Mouse (Mus musculus) kidney, postnatal 4 days (tissue): Measurements from ENCODE around the gene Col26a1.
"Not testable (repeated sequence)": the region's sequence is repeated elsewhere in the genome, so short reads cannot be mapped to it uniquely, and the experiment has no call there.

Source experiments
- DNase-seq, 2 experiments: peaks; one replicate each; pipeline ENCODE4 v3.0.0; 2021; ENCODE audit warnings: mixed read lengths in 2 of 2

Gene Col26a1

GRCm38 (mm10) chr5:136752104-136752503, 130.9 kb downstream of the Col26a1 start:
- no peak for DNase-seq

- no peak for DNase-seq
Observed at GRCm38 (mm10) chr5:136746596-136746995, 136.4 kb downstream of the Col26a1 start.

DNA sequence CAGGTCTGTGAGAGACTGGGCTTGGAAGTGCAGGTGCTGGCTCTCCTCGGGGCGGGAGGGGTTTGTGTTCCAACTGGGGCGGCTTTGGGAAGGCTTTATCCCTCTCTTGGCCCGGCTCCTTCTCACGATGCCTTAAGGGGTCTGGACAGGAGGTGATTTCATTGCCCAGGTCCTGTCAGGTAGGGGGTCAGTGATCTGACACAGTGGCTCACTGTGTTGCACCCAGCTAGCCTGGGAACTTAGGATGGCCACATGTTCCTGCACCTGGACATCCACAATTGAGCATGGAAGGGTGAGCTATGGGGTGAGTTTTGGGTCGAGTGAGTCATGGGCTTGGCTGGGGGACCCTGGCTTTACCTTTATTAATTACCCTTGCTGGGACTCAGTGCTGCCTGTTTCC, 144.1 kb downstream of the Col26a1 start:
- no peak for DNase-seq

- DNase-seq, result not testable (repeated sequence)
Observed at GRCm38 (mm10) chr5:136726271-136726670, 156.7 kb downstream of the Col26a1 start.

DNA sequence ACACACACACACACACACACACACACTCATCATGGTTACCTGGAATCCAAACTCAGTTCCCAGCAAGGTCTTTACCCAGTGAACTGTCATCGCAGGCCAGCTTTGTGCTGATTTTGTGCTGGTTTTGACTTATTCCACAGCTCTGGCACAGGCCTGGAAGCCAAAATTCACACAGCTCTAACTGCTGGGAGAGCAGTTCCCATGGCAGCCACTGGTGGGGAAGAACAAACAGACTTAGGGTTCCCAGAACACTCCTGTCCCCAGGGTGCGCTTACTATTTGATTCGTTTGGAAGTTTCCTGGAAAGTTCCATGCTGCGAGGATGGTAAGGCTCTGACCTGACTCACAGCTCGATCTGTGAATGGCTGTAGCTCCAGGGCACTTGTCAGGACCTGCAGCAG, 161.4 kb downstream of the Col26a1 start:
- no peak for DNase-seq

GRCm38 (mm10) chr5:136718656-136719055, 164.4 kb downstream of the Col26a1 start:
- no peak for DNase-seq

DNA sequence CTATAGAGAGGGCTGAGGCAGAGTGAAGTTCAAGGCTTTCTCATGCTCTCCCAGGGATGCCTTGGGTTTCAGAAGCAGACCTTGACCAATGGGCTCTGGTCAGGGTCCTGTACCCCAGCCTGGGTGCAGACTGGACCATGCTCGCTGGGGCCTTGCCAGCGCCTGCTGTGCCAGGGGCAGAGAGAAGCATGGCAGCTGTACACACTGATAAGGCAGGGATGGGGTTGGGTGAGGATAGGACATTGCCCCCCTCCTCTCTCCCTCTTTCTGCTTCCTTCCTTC, 165.5 kb downstream of the Col26a1 start:
- no peak for DNase-seq

GRCm38 (mm10) chr5:136716696-136717572, 166.1 kb downstream of the Col26a1 start:
- DNase-seq, result peak in 1 of 2 experiments; percentile 21

DNA sequence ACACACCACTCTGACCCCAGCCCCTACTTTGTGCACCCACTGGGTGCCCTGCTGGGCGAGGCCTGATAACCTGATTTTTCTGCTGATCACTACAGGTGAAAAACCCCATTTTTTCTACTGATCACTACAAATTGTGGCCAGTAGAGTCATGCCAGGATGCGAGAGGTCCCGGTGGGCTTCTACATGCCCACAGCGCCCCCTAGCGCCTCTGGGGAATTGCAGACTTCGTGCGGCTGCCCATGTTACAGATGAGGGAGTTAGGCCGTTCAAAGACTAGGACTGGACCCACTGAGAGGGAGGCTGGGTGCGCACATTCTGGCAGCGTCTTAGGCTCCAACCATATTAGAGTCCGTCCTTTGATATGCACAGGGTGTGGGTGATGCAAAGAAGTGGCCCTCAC, 168.1 kb downstream of the Col26a1 start:
- peak; percentile 77 to 84 for DNase-seq

- DNase-seq, result peak; percentile 29 to 65
Observed at GRCm38 (mm10) chr5:136714232-136714875, 168.7 kb downstream of the Col26a1 start.

GRCm38 (mm10) chr5:136710742-136711141, 172.3 kb downstream of the Col26a1 start:
- no peak for DNase-seq

GRCm38 (mm10) chr5:136708116-136708515, 174.9 kb downstream of the Col26a1 start:
- DNase-seq, result no peak

- DNase-seq, result peak; percentile 87 to 89
Observed at GRCm38 (mm10) chr5:136706803-136707202, 176.2 kb downstream of the Col26a1 start.

GRCm38 (mm10) chr5:136705532-136705931, 177.5 kb downstream of the Col26a1 start:
- peak; percentile 39 to 47 for DNase-seq

DNA sequence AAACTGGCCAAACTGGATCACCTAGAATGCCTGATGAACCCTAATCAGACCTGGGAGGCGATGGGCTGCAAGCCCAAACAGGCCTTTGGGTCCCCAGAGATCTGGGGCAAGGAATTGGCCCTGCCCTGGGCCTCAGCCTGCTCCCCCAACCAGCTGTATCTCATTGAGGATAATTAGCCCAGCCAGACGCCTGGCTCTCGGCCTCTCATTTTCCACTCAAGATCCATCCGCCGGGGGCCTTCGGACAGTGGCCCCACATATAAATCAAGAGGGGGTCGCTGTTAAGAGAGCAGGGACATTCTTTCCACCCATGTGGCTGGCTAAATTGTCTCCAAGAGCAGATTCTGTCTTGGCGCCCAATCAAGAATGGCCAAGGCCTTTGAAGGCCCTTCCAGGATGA, 178.9 kb downstream of the Col26a1 start:
- DNase-seq, result peak; percentile 70 to 77

- DNase-seq, result peak; percentile 87 to 88
Observed at GRCm38 (mm10) chr5:136703751-136704150, 179.3 kb downstream of the Col26a1 start.

GRCm38 (mm10) chr5:136702159-136702725, 180.8 kb downstream of the Col26a1 start:
- no peak for DNase-seq

- no peak for DNase-seq
Observed at GRCm38 (mm10) chr5:136697618-136698017, 185.4 kb downstream of the Col26a1 start.

GRCm38 (mm10) chr5:136696516-136696915, 186.5 kb downstream of the Col26a1 start:
- peak in 1 of 2 experiments; percentile 17 for DNase-seq

DNA sequence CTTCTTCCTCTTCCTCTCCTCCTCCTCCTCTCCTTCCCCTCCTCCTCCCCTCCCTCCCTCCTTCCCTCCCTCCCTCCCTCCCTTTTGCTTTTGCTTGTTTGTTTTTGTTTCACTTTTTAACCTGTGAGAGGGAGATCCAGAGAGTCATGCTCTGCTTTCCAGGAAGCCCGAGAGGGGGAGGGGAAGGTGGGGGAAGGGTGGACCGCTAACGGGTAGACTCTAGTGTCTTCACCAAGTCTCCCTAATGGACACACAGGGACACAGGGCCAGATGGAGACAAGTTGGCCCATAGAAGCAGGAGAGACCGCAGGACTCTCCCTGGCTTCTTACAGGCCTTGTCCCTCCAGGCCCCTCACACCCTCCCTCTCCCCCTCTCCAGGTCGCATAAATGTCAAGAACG, 188.0 kb downstream of the Col26a1 start:
- DNase-seq, result peak; percentile 61 to 64

GRCm38 (mm10) chr5:136693418-136693817, 189.6 kb downstream of the Col26a1 start:
- no peak for DNase-seq

DNA sequence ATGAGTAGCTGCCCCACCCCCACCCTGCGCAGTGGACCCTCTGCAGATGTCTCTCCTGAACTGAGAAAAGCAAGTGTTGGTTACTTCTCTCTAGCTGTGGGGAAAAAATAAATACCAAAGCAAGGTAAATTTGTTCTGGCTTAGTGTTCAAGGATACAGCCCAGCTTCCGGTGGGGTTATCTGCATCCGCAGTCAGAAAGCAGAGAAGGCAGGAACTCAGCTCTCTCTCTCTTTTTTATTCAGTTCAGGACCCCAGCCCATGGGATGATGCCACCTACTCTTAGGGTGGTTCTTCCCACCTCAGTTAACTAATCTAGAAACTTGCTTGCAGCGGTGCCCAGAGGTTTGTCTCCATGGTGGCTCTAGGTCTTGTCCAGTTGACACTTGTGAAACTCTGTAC, 190.2 kb downstream of the Col26a1 start, which contains the start of gene Myl10:
Gene Myl10, plus strand, starts transcription at position 363 of the 400 bp plus-strand sequence.
- DNase-seq, result no peak
